Mouse (Mus musculus) thymus, adult 2 months (tissue): Measurements from ENCODE around the gene Cnr2.

ENCODE experiments used
- CTCF ChIP-seq: fragments of 200-500 bp; IDR thresholded peaks from 2 replicates; pipeline ENCODE4 v1.5.1; 2012; ENCODE audit warnings: mild to moderate bottlenecking, control low read depth, low read length, moderate library complexity, borderline replicate concordance; ENCODE audit not compliant: control insufficient read depth, poor library complexity, insufficient read depth; ENCODE audit errors: extremely low read depth
- POLR2A ChIP-seq: fragments of 200-500 bp; IDR thresholded peaks from 2 replicates; pipeline ENCODE4 v1.6.1; 2012; ENCODE audit warnings: mild to moderate bottlenecking, low read length, control low read depth, moderate library complexity; ENCODE audit not compliant: control insufficient read depth, poor library complexity, insufficient read depth; ENCODE audit errors: extremely low read depth

GRCm38 (mm10) chr4:135961709-135962108, 66.5 kb downstream of the Cnr2 start:
- TF ChIP-seq CTCF (no peak), POLR2A (no peak)
